Mouse (Mus musculus) CD4-positive, CD25-positive, alpha-beta regulatory T cell, adult 9 weeks (primary cell): ENCODE results near the gene Olfr566. TPM values are rescaled to one million over a fixed set of nuclear protein-coding genes. Genes with fewer than 3 reads are reported as not detected.

ENCODE experiments used
- polyA plus RNA-seq: library from polyadenylated mRNA; unstranded; fragments of 100-300 nt; shearing (Covaris generic); gene quantifications from one replicate; pipeline ENCODE4 v1.2.1, GENCODE M21; 2017

The Olfr566 gene
- polyA plus RNA-seq, result not detected

DNA sequence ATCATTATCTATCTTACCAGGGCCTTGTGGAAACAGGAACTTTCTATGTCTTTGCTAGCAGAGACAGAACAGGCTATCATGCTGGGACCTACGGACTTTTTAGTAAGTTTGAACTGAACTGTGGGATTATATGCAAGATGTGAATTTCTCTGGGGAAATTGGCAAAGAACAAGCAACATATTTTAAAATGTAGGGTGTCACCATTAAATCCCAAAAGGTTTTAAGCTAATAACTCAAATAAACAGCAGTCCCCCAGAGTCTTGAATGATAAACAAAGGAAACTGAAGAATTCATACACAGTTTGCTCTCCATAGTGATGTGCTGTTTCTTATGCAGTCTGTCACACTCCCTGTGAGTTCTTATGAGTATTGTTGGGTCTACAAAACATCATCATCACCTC is at the start of gene Olfr566:
Olfr566 (minus strand) TSS at position 101 of the 400 bp plus-strand sequence.

DNA sequence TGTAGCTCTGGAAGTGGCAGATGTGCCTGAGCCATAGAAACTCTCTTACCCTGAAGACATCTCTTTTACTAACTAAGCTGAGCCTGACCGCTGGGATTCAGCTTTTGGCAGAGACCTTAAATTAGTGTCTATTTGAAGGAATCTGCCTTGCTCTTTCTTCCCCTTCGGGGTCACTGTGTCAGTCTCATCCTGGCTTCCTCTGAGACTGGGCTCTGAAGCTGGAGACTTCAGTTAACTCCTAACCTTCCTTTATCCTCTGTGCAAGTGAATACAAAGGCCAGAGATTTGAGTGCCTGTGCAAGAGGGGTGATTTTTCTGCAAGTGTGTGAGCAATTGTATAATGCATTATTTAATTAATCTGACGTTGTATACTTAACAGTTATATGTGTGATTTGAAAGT is 32.2 kb upstream of the Olfr566 start, which contains the start of gene Olfr569:
Olfr569 (minus strand) TSS at position 101 of the 400 bp plus-strand sequence.

DNA sequence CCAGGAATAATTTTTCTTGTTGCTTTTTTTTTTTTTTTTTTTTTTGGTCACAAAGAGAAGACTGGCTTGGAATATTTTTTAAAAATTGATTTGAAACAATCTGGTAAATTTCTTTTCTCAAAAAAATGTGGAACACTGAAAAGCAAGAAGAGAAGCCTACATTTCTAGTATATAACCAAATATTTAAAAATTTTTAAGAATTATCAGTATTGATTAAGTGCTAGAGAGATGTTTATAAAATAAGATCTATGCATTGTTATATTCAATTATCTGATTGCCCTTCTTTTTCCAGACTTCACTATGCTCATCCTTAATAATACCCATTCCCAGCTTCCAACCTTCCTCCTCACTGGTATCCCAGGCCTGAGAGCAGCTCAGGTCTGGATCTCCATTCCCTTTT is 18.3 kb upstream of the Olfr566 start, which contains the start of gene Olfr568:
Olfr568 (plus strand) TSS at position 301 of the 400 bp plus-strand sequence.

Other genes with a start within 250 kb of the Olfr566 start
- not detected for gene Olfr553, start 240.5 kb downstream of the Olfr566 start, polyA plus RNA-seq
- gene Olfr554, start 220.3 kb downstream of the Olfr566 start, polyA plus RNA-seq, result not detected
- not detected for gene Olfr555, start 199.9 kb downstream of the Olfr566 start, polyA plus RNA-seq
- 0.10 TPM for gene Olfr556, start 193.9 kb downstream of the Olfr566 start, polyA plus RNA-seq
- gene Trim68, start 171.4 kb downstream of the Olfr566 start, polyA plus RNA-seq, result 14.5 TPM
- gene Olfr557, start 162.9 kb downstream of the Olfr566 start, polyA plus RNA-seq, result not detected
- gene Olfr558, start 156.6 kb downstream of the Olfr566 start, polyA plus RNA-seq, result not detected
- not detected for gene Olfr33, start 139.7 kb downstream of the Olfr566 start, polyA plus RNA-seq
- not detected for gene Olfr559, start 131.3 kb downstream of the Olfr566 start, polyA plus RNA-seq
- gene Olfr560, start 99.4 kb downstream of the Olfr566 start, polyA plus RNA-seq, result not detected
- not detected for gene Olfr78, start 99.3 kb downstream of the Olfr566 start, polyA plus RNA-seq
- gene Olfr561, start 87.5 kb downstream of the Olfr566 start, polyA plus RNA-seq, result not detected
- gene Olfr564, start 55.3 kb downstream of the Olfr566 start, polyA plus RNA-seq, result not detected
- not detected for gene Olfr568, start 18.4 kb upstream of the Olfr566 start, polyA plus RNA-seq
- not detected for gene Olfr569, start 32.1 kb upstream of the Olfr566 start, polyA plus RNA-seq
- not detected for gene Olfr570, start 35.8 kb upstream of the Olfr566 start, polyA plus RNA-seq
- gene Olfr571, start 58.8 kb upstream of the Olfr566 start, polyA plus RNA-seq, result not detected
- gene Olfr572, start 65.6 kb upstream of the Olfr566 start, polyA plus RNA-seq, result not detected
- gene Olfr573-ps1, start 83.8 kb upstream of the Olfr566 start, polyA plus RNA-seq, result not detected
- not detected for gene Olfr574, start 89.7 kb upstream of the Olfr566 start, polyA plus RNA-seq
- gene Olfr575, start 100.0 kb upstream of the Olfr566 start, polyA plus RNA-seq, result not detected
- gene Olfr576, start 103.9 kb upstream of the Olfr566 start, polyA plus RNA-seq, result not detected
- gene Olfr577, start 117.2 kb upstream of the Olfr566 start, polyA plus RNA-seq, result not detected
- not detected for gene Olfr578, start 130.6 kb upstream of the Olfr566 start, polyA plus RNA-seq
- gene Olfr582, start 179.3 kb upstream of the Olfr566 start, polyA plus RNA-seq, result not detected
- gene Olfr583, start 192.5 kb upstream of the Olfr566 start, polyA plus RNA-seq, result not detected
- not detected for gene Olfr584, start 223.1 kb upstream of the Olfr566 start, polyA plus RNA-seq
- not detected for gene Olfr585, start 239.0 kb upstream of the Olfr566 start, polyA plus RNA-seq